Mouse (Mus musculus) bone marrow macrophage, adult 2 months (primary cell): ENCODE measurements around the gene Tent5b.

ENCODE experiments used
- CTCF ChIP-seq: IDR thresholded peaks from 2 replicates; pipeline ENCODE4 v1.5.1; 2012; ENCODE audit warnings: low read depth, mild to moderate bottlenecking, low read length, moderate library complexity
- POLR2A ChIP-seq: IDR thresholded peaks from 2 replicates; pipeline ENCODE4 v1.6.1; 2012; ENCODE audit warnings: mild to moderate bottlenecking, low read depth, low read length, borderline replicate concordance

DNA sequence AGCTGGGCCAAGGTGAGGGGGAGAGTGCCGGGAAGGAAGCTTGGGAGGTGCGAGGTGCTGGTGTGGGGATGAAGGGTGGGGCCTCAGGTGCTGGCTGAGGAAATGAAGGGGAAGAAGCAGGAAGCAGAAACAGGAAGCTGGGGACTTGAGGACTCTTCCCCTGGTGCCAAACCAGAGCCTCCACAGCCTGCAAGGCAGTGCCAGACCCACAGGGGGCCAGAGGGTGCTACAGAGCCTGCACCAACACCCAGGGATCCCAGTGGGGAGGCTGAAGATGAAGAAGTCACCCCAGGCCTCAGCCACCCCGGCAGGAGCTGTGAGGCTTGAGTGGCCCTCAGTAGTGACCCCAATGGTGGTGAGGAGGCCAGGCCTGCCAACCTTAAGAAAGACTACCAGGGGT, 21.9 kb upstream of the Tent5b start:
- no peak for TF ChIP-seq POLR2A
- 0 out of 2 replicates have a peak, but pooled peaks have one; percentile 10 for TF ChIP-seq CTCF
